Mouse (Mus musculus): ENCODE results near the gene Atp4a.

GRCm38 (mm10) chr7:30706214-30706882 is 5.7 kb upstream of the Atp4a start:
- TF ChIP-seq GATA1 (IDR thresholded peaks at IDR 0.05; ENCODE audit: low read length) (no peak), TAL1 (IDR thresholded peaks at IDR 0.05; ENCODE audit: low read length) (no peak)
